Mouse (Mus musculus) limb, embryonic 15.5 days (tissue): ENCODE results near the gene Zfp420. TPM values are rescaled to one million over a fixed set of nuclear protein-coding genes. Genes with fewer than 3 reads are reported as not detected.

ENCODE experiments used
- ATAC-seq: fragments of 200-750 bp; cut with Nextera tagmentation; 2 replicates; pipeline ENCODE4 v1.8.0; 2017; ENCODE audit warnings: low read depth, moderate TSS enrichment; ENCODE audit not compliant: insufficient number of reproducible peaks, low FRiP score, low TSS enrichment
- H3K27ac ChIP-seq: fragments of 300-500 bp; sonication (generic); 2 replicates; pipeline ENCODE4 v1.5.1; 2015; ENCODE audit warnings: moderate library complexity, mild to moderate bottlenecking, inconsistent platforms
- H3K27me3 ChIP-seq: fragments of 300-500 bp; sonication (generic); 2 replicates; pipeline ENCODE4 v1.6.1; 2015; ENCODE audit warnings: inconsistent platforms
- H3K36me3 ChIP-seq: fragments of 300-500 bp; sonication (generic); 2 replicates; pipeline ENCODE4 v1.6.1; 2015; ENCODE audit warnings: inconsistent platforms
- H3K4me1 ChIP-seq: fragments of 300-500 bp; sonication (generic); 2 replicates; pipeline ENCODE4 v1.6.1; 2015; ENCODE audit warnings: inconsistent platforms
- H3K4me2 ChIP-seq: fragments of 300-500 bp; sonication (generic); 2 replicates; pipeline ENCODE4 v1.6.1; 2015; ENCODE audit warnings: mild to moderate bottlenecking, inconsistent platforms
- H3K4me3 ChIP-seq: fragments of 300-500 bp; sonication (generic); 2 replicates; pipeline ENCODE4 v1.5.1; 2015; ENCODE audit warnings: mild to moderate bottlenecking, inconsistent platforms
- H3K9ac ChIP-seq: fragments of 300-500 bp; sonication (generic); 2 replicates; pipeline ENCODE4 v1.6.1; 2015; ENCODE audit warnings: inconsistent platforms
- H3K9me3 ChIP-seq: fragments of 300-500 bp; sonication (generic); 2 replicates; pipeline ENCODE4 v1.6.1; 2016; ENCODE audit warnings: inconsistent platforms
- WGBS: fragments of 180-500 bp; shearing (Covaris S2); methylation state at CpG from one replicate; pipeline ENCODE4 v1.1.7; 2015; 5-methylcytosine and 5-hydroxymethylcytosine counted together
- polyA plus RNA-seq: library from polyadenylated mRNA; unstranded; fragments of >200 nt; fragmentation: Nextera tagmentation; extraction: Ambion mirVana; gene quantifications from 2 replicates; pipeline ENCODE4 v1.2.1, GENCODE M21; 2015

Zfp420 gene
- polyA plus RNA-seq, result 6.7 and 7.6 TPM in 2 replicates

DNA sequence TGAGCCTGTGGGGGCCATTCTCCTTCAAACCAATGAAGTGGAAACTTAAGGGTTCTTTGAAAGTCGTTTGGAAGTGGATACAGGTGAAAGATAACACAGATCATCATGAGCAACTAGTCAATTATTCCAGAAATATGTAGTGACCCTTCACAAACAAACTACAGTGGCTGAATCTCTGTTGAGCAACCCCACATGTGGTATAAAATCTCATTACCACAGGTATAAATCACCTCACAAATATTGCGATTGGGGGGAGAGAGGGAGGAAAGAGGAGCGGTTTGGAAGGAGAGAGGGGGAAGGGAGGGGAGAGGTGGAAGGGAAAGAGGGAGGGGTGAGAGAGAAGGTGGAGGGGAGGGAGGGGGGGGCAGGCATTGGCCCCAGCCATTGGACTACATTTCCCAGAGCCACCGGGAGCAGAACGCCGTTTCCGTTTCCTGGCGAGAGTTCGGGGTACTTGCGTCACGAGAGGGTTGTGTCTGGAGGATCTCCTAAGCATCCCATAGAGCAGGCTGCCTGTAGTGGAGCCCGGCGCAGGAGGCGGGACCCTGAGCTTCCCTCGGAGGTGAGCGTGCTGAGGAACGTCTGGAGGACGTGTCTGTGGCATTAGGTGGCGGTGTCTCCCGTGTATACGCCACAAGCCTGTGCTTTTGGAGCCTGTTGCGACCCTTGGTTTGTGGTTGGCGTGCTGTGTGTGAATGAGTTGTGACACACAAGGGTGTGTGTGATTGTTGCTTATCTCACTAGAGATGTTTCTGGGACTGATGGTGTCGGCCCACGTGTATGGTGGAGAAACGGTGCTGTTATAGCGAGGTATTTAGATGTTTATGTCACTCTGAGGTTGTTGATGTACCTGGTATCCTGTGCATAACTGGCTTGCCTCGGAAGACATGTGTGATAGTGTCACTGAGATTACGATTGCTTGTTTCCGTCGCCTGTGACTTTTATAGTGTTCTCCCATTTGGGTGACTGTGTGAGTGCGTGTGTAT, at the start of gene Zfp420:
Gene Zfp420, plus strand, starts transcription at position 448 of the 986 bp plus-strand sequence.
- peak within 1 kb of the TSS; percentile 71 for H3K4me2 ChIP-seq
- peaks cover 7% of the 10 kb centered on the region; the same call in 1 of the 2 replicates for H3K4me1 ChIP-seq
- H3K27ac ChIP-seq, result no peak within 1 kb of the TSS
- no peaks in the 10 kb centered on the region for H3K27me3 ChIP-seq
- peaks cover 6% of the 10 kb centered on the region; the same call in 1 of the 2 replicates for H3K36me3 ChIP-seq
- WGBS, result 4% methylated on average over 32 of the region's 32 CpGs
- H3K9me3 ChIP-seq, result no peaks in the 10 kb centered on the region
- H3K9ac ChIP-seq, result peak within 1 kb of the TSS; percentile 55
- peak; percentile 94 for ATAC-seq
- H3K4me3 ChIP-seq, result peak within 1 kb of the TSS; percentile 66

- 94% methylated on average over 1 of the region's 1 CpGs for WGBS
- Histone ChIP-seq H3K4me2 (no peak overlapping the region), H3K4me3 (no peak overlapping the region), H3K36me3 (no peaks in the 10 kb centered on the region), H3K27ac (no peak overlapping the region), H3K9ac (no peak overlapping the region), H3K27me3 (no peaks in the 10 kb centered on the region), H3K9me3 (no peaks in the 10 kb centered on the region), H3K4me1 (peaks cover 17% of the 10 kb centered on the region)
- no peak for ATAC-seq
Observed at GRCm38 (mm10) chr7:29812244-29812643, 47.5 kb upstream of the Zfp420 start.

DNA sequence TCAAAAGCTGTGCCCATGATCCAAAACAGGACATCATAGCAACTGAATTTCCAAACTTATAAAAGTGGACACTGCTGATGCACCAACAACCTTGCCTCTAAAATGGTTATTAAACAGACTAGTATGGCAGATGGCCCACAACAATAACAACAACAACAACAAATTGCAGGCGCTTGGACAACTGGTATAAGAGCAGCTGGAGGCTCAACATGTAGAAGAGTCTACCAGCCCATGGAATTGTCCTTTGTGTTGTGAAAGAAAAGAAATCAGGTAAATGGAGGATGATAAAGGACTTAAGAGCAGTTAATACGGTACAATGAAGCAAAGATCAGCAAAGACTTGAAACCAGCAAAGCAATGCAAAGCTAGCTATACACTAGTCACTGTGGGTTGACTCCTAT, 45.4 kb upstream of the Zfp420 start:
- H3K4me2 ChIP-seq, result no peak overlapping the region
- no peak overlapping the region for H3K4me3 ChIP-seq
- H3K36me3 ChIP-seq, result 0 out of 2 replicates have a peak, but pooled peaks cover 5% of the 10 kb centered on the region
- peaks cover 32% of the 10 kb centered on the region for H3K4me1 ChIP-seq
- H3K9ac ChIP-seq, result no peak overlapping the region
- no peak for ATAC-seq
- no peaks in the 10 kb centered on the region for H3K9me3 ChIP-seq
- no peaks in the 10 kb centered on the region for H3K27me3 ChIP-seq
- 89% methylated on average over 2 of the region's 2 CpGs for WGBS
- H3K27ac ChIP-seq, result no peak overlapping the region

DNA sequence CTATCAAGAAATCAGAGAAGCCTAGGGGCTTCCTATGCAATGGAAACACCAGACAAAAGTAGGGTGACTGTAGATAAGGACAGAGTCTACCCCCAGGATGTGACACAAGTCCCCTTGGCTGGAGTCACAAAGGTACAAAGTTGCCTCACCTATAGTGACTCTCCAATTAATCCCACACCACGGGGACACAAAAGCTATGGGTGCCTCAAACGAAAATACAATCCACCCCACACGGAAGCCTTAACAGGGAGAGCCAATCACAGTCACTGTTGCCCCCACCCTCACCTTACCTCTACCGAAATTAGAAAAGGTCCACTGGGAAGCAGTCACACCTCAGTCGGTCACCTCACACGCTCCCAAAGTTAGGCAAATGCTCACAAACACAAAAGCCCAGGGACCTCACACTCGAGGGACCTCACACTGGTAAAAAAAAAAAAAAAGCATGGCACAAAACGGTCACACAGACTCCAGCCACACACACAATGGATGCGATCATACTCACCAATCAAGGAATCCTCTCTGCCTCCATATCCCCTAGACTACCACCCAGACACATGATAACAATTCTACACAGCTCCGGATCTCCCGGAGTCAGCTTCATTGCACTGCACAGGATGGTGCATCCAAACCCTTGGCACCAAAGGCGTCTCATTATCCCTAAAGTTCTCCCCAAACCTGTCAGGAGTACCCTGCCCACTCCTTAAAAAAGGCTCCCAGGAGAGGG, 44.6 kb upstream of the Zfp420 start:
- Histone ChIP-seq H3K27ac (peak overlapping the region; percentile 96), H3K27me3 (no peaks in the 10 kb centered on the region), H3K4me3 (peak overlapping the region; percentile 73), H3K9ac (peak overlapping the region; percentile 70), H3K4me2 (peak overlapping the region; percentile 77), H3K36me3 (0 out of 2 replicates have a peak, but pooled peaks cover 5% of the 10 kb centered on the region), H3K9me3 (no peaks in the 10 kb centered on the region), H3K4me1 (peaks cover 33% of the 10 kb centered on the region)
- 0 out of 2 replicates have a peak, but pooled peaks have one; percentile 27 for ATAC-seq
- 2% methylated on average over 12 of the region's 12 CpGs for WGBS

GRCm38 (mm10) chr7:29815910-29816429, 43.8 kb upstream of the Zfp420 start, which contains the start of gene Zfp790:
TSS of gene Zfp790 (plus strand) at chr7:29816114.
- WGBS, result under 1% methylated on average over 26 of the region's 26 CpGs
- H3K27me3 ChIP-seq, result no peaks in the 10 kb centered on the region
- H3K4me3 ChIP-seq, result peak within 1 kb of the TSS; percentile 73
- H3K9me3 ChIP-seq, result no peaks in the 10 kb centered on the region
- 0 out of 2 replicates have a peak, but pooled peaks cover 5% of the 10 kb centered on the region for H3K36me3 ChIP-seq
- peak; percentile 94 for ATAC-seq
- peak within 1 kb of the TSS; percentile 77 for H3K4me2 ChIP-seq
- peaks cover 33% of the 10 kb centered on the region for H3K4me1 ChIP-seq
- peak within 1 kb of the TSS; percentile 70 for H3K9ac ChIP-seq
- H3K27ac ChIP-seq, result peak within 1 kb of the TSS; percentile 96

DNA sequence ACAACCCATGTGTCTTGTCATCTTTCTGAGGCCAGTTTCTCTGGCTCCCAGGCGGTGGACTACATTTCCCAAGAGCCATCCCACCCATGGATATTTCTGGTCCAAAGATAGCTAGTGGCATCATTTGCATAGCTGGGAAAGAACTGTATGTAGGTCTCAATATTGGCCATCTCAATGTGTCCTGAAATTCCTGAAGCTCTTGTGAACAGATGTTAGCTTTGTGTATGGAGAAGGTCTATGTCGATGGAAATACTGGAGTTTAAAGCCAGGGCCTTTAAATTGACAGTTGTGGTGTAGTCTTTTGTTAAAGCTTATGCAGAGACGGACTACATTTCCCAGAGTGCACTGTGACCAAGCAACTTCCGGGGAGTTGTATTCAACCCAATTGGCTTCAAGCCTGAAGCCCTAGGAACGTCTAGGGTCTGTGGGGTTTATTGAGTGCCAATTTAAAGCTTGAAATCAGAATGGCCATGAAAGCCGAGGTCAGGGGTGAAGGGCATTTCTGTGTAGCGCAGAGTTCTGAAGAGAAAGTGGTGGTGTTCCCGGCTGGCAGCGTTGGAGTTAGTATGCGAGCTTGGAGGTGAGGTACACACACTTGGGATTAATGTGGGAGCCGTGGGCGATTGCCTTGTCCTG, 41.0 kb upstream of the Zfp420 start:
- peak overlapping the region; percentile 52 for H3K9ac ChIP-seq
- no peak overlapping the region for H3K27ac ChIP-seq
- no peaks in the 10 kb centered on the region for H3K9me3 ChIP-seq
- peaks cover 33% of the 10 kb centered on the region for H3K4me1 ChIP-seq
- ATAC-seq, result no peak
- H3K36me3 ChIP-seq, result peaks cover 29% of the 10 kb centered on the region
- peak overlapping the region; percentile 63 for H3K4me3 ChIP-seq
- no peaks in the 10 kb centered on the region for H3K27me3 ChIP-seq
- peak overlapping the region; percentile 56 for H3K4me2 ChIP-seq
- WGBS, result 2% methylated on average over 12 of the region's 12 CpGs

GRCm38 (mm10) chr7:29828001-29828400, 31.8 kb upstream of the Zfp420 start:
- no peak for ATAC-seq

GRCm38 (mm10) chr7:29829804-29830203, 30.0 kb upstream of the Zfp420 start:
- H3K9me3 ChIP-seq, result no peaks in the 10 kb centered on the region
- no peak overlapping the region for H3K4me3 ChIP-seq
- H3K27ac ChIP-seq, result no peak overlapping the region
- no peak overlapping the region for H3K4me2 ChIP-seq
- H3K27me3 ChIP-seq, result no peaks in the 10 kb centered on the region
- no peak overlapping the region for H3K9ac ChIP-seq
- peaks cover 71% of the 10 kb centered on the region for H3K36me3 ChIP-seq
- H3K4me1 ChIP-seq, result no peaks in the 10 kb centered on the region
- 91% methylated on average over 12 of the region's 12 CpGs for WGBS
- no peak for ATAC-seq

More at GRCm38 (mm10) chr7:29828001-29828400, 31.8 kb upstream of the Zfp420 start:
- Histone ChIP-seq H3K4me2 (no peak overlapping the region), H3K36me3 (peaks cover 78% of the 10 kb centered on the region), H3K9me3 (no peaks in the 10 kb centered on the region), H3K27me3 (no peaks in the 10 kb centered on the region), H3K9ac (no peak overlapping the region), H3K4me3 (no peak overlapping the region), H3K27ac (no peak overlapping the region), H3K4me1 (no peaks in the 10 kb centered on the region)
- WGBS, result 92% methylated on average over 12 of the region's 12 CpGs

- Histone ChIP-seq H3K4me3 (no peak overlapping the region), H3K9me3 (no peaks in the 10 kb centered on the region), H3K36me3 (peaks cover 16% of the 10 kb centered on the region), H3K27ac (no peak overlapping the region), H3K4me1 (no peaks in the 10 kb centered on the region), H3K9ac (no peak overlapping the region), H3K4me2 (no peak overlapping the region), H3K27me3 (no peaks in the 10 kb centered on the region)
- ATAC-seq, result no peak
- WGBS, result 88% methylated on average over 1 of the region's 1 CpGs
Observed at GRCm38 (mm10) chr7:29836816-29837215, 23.0 kb upstream of the Zfp420 start.

DNA sequence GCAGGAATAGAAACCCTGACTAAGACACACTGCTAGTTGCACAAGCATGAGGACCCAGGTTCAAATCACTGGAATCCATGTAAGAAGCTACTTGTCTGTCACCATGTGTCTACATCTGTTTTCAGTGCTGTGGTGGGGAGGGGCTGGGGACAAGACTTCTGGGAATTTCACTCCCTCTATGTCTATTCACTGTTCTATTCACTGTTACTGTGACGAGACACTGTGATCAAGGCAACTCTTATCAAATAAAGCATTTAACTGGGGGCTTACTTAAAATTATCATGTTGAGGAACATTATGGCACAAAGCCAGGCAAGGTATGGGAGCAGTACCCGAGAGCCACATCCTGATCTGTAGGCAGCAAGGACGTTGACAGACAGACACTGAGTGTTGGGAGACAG, 20.5 kb upstream of the Zfp420 start:
- Histone ChIP-seq H3K36me3 (peaks cover 7% of the 10 kb centered on the region), H3K4me3 (no peak overlapping the region), H3K27me3 (no peaks in the 10 kb centered on the region), H3K9me3 (no peaks in the 10 kb centered on the region), H3K4me2 (no peak overlapping the region), H3K4me1 (no peaks in the 10 kb centered on the region), H3K9ac (no peak overlapping the region), H3K27ac (no peak overlapping the region)
- ATAC-seq, result no peak
- 79% methylated on average over 3 of the region's 3 CpGs for WGBS

DNA sequence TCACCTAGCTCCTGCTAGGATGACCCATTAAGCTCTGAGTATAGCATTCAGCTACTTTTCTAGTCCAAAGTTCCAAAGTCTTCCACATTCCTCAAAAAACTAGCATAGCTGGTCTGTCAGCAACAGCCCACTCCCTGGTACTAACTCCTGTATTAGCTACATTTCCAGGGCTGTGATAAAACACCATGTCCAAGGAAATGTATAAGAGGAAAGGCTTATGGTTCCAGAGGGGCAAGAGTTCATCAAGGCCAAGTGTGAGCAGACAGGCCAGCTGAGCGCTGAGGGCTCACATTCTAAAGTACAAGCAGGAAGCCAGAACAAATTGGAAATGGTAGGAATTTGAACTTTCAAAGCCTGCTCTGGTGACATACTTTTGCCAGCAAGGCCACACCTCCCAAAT, 17.7 kb upstream of the Zfp420 start:
- no peaks in the 10 kb centered on the region for H3K9me3 ChIP-seq
- ATAC-seq, result no peak
- H3K9ac ChIP-seq, result no peak overlapping the region
- H3K36me3 ChIP-seq, result peaks cover 25% of the 10 kb centered on the region
- no peaks in the 10 kb centered on the region for H3K4me1 ChIP-seq
- H3K4me2 ChIP-seq, result no peak overlapping the region
- H3K27me3 ChIP-seq, result no peaks in the 10 kb centered on the region
- no peak overlapping the region for H3K27ac ChIP-seq
- no peak overlapping the region for H3K4me3 ChIP-seq
- 85% methylated on average over 1 of the region's 1 CpGs for WGBS
